Mouse (Mus musculus) embryonic facial prominence, embryonic 11.5 days (tissue): ENCODE measurements around the gene Alad. TPM values are rescaled to one million over a fixed set of nuclear protein-coding genes. Genes with fewer than 3 reads are reported as not detected.

ENCODE experiments used
- ATAC-seq: fragments of 200-750 bp; cut with Nextera tagmentation; replicated peaks from 2 replicates; pipeline ENCODE4 v1.8.0; 2017; ENCODE audit warnings: low read depth; ENCODE audit not compliant: insufficient number of reproducible peaks, low FRiP score, low TSS enrichment
- DNase-seq: peaks from one replicate; pipeline ENCODE4 v3.0.0-alpha.2; 2015; ENCODE audit warnings: low spot score
- H3K27ac ChIP-seq: fragments of 300-500 bp; sonication (generic); replicated peaks from 2 replicates; pipeline ENCODE4 v1.5.1; 2014; ENCODE audit warnings: mild to moderate bottlenecking, low read depth, low read length, control low read depth
- H3K27me3 ChIP-seq: fragments of 300-500 bp; sonication (generic); 2 replicates; pipeline ENCODE4 v1.6.1; 2014; ENCODE audit warnings: mild to moderate bottlenecking, low read length, moderate library complexity, mixed read lengths; ENCODE audit not compliant: control insufficient read depth, insufficient read depth
- H3K36me3 ChIP-seq: fragments of 300-500 bp; sonication (generic); replicated peaks from 2 replicates; pipeline ENCODE4 v1.6.1; 2014; ENCODE audit warnings: low read depth, mild to moderate bottlenecking, low read length, moderate library complexity, mixed read lengths; ENCODE audit not compliant: control insufficient read depth, insufficient read depth
- H3K4me1 ChIP-seq: fragments of 300-500 bp; sonication (generic); 2 replicates; pipeline ENCODE4 v1.6.1; 2014; ENCODE audit warnings: low read length, mixed read lengths; ENCODE audit not compliant: control insufficient read depth, insufficient read depth
- H3K4me2 ChIP-seq: fragments of 300-500 bp; sonication (generic); 2 replicates; pipeline ENCODE4 v1.6.1; 2014; ENCODE audit warnings: low read depth, mild to moderate bottlenecking, control low read depth, low read length, moderate library complexity
- H3K4me3 ChIP-seq: fragments of 300-500 bp; sonication (generic); 2 replicates; pipeline ENCODE4 v1.5.1; 2014; ENCODE audit warnings: low read depth, low read length, control low read depth
- H3K9ac ChIP-seq: fragments of 300-500 bp; sonication (generic); replicated peaks from 2 replicates; pipeline ENCODE4 v1.6.1; 2014; ENCODE audit warnings: mild to moderate bottlenecking, control low read depth, low read length
- H3K9me3 ChIP-seq: fragments of 300-500 bp; sonication (generic); replicated peaks from 2 replicates; pipeline ENCODE4 v1.6.1; 2016; ENCODE audit warnings: mild to moderate bottlenecking, low read length, inconsistent platforms, mixed read lengths; ENCODE audit not compliant: control insufficient read depth
- WGBS: fragments of 180-500 bp; shearing (Covaris S2); extraction: QIAGEN DNeasy Blood & Tissue Kit; methylation state at CpG from one replicate; pipeline ENCODE4 v1.1.7; 2014; 5-methylcytosine and 5-hydroxymethylcytosine counted together
- polyA plus RNA-seq: library from polyadenylated mRNA; unstranded; fragments of >200 nt; fragmentation: Nextera tagmentation; extraction: Ambion mirVana; gene quantifications from 2 replicates; pipeline ENCODE4 v1.2.1, GENCODE M21; 2014

Gene Alad
- polyA plus RNA-seq, 1 experiment from 2014 or later = 90.2 TPM

DNA sequence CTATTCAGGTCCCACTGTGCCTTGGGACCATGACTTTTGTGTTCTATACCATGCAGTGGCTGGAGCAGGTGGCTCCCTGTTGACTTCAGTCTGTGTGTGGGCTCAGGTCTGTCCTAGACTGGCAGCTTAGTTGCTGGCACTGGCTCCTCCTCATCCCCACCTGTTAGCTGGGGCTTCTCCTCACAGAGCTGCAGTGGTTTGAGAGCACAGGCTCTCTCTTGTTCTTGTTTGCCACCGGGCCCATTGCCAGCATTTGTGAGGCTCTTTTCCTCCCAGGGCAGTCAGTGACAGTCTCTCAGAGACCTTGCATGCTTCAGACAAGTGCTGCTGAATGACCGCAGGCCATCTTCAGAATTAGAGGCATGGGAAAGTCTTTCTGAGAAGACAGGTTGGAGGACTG lies 27.0 kb downstream of the Alad start:
- WGBS = 90% methylated on average over 2 of the region's 2 CpGs
- no peak for ATAC-seq
- H3K27me3 ChIP-seq = no peaks in the 10 kb centered on the region

DNA sequence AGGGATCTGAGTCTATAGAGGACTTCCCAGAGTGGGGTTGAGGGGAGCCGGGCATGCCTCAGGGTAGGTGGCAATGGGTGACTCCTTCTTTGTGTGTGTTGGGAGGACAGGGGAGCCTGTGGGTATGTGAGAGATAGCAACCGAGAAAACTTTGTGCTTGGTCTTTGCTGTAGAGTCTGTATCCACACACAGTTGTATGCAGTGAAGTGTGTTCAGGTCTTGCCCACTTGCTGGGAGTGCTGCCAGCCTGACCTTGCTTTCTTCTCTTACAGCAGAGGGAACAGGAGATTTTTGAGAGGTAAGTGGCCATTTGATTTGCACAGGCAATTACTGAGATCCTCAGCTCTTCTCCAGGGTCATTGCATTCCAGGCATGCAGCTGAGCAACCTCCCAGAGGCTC lies 31.8 kb downstream of the Alad start:
- no peak overlapping the region for H3K4me3 ChIP-seq
- no peaks in the 10 kb centered on the region for H3K27me3 ChIP-seq
- H3K27ac ChIP-seq = no peak overlapping the region
- H3K4me1 ChIP-seq = no peaks in the 10 kb centered on the region
- no peaks in the 10 kb centered on the region for H3K9me3 ChIP-seq
- H3K9ac ChIP-seq = no peak overlapping the region
- H3K36me3 ChIP-seq = no peaks in the 10 kb centered on the region
- WGBS = 85% methylated on average over 2 of the region's 2 CpGs
- DNase-seq (no peak), ATAC-seq (no peak)
- no peak overlapping the region; the same call in 1 of the 2 replicates for H3K4me2 ChIP-seq

More for the DNA sequence above, 27.0 kb downstream of the Alad start:
- Histone ChIP-seq H3K9me3 (no peaks in the 10 kb centered on the region), H3K27ac (no peak overlapping the region), H3K4me2 (no peak overlapping the region), H3K9ac (no peak overlapping the region), H3K4me3 (no peak overlapping the region), H3K36me3 (no peaks in the 10 kb centered on the region; the same call in 1 of the 2 replicates), H3K4me1 (no peaks in the 10 kb centered on the region)
- no peak for DNase-seq

DNA sequence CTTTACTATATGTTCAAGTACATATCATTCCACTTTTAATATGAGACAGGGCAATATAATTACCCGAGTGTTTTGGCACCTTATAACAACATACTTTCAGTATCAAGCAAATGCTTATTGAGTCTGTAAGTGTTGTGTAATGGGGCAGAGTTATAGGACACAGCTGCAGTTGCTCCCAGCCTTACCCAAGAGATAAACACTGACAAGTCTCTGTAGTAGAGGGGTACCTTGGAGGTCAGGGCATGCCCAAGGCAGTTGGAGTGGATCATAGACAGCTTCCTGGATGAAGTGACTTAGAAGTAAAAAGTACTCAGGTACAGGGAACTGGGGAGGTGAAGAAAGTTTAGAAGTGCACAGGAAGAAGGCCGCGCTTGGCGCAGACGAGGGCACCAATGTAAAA lies 32.5 kb downstream of the Alad start:
- no peak overlapping the region for H3K9ac ChIP-seq
- H3K4me1 ChIP-seq = no peaks in the 10 kb centered on the region
- WGBS = 90% methylated on average over 5 of the region's 5 CpGs
- no peak for DNase-seq
- H3K36me3 ChIP-seq = no peaks in the 10 kb centered on the region
- ATAC-seq = no peak
- no peak overlapping the region for H3K4me2 ChIP-seq
- no peaks in the 10 kb centered on the region for H3K9me3 ChIP-seq
- no peak overlapping the region for H3K27ac ChIP-seq
- H3K27me3 ChIP-seq = no peaks in the 10 kb centered on the region
- no peak overlapping the region for H3K4me3 ChIP-seq

DNA sequence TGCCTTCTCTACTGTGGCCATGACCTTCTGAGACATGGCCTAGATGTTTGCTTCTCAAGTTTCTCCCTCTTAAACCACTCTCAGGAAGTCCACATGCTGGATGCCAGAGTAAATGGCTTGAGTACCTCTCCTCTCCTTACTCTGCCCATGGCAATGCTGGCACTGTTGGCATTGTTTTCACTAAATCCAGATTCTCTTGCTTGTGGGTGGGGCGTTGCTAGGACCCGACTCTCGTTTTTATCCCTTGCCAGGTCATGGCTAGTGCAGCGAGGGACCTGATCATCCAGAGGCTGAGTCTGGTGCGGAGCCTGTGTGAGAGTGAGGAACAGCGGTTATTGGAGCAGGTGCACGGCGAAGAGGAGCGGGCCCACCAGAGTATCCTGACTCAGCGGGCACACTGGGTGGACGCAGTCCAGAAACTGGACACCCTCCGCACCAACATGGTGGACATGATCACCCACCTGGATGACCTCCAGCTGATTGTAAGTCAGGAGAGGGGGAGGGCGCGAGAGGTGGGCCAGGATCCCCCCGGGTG lies 33.5 kb downstream of the Alad start:
- H3K27ac ChIP-seq = no peak overlapping the region
- no peaks in the 10 kb centered on the region for H3K36me3 ChIP-seq
- H3K9me3 ChIP-seq = no peaks in the 10 kb centered on the region
- no peaks in the 10 kb centered on the region for H3K4me1 ChIP-seq
- H3K9ac ChIP-seq = no peak overlapping the region
- H3K27me3 ChIP-seq = no peaks in the 10 kb centered on the region
- ATAC-seq = no peak
- H3K4me3 ChIP-seq = no peak overlapping the region
- no peak overlapping the region for H3K4me2 ChIP-seq
- DNase-seq = no peak
- 91% methylated on average over 15 of the region's 15 CpGs for WGBS

DNA sequence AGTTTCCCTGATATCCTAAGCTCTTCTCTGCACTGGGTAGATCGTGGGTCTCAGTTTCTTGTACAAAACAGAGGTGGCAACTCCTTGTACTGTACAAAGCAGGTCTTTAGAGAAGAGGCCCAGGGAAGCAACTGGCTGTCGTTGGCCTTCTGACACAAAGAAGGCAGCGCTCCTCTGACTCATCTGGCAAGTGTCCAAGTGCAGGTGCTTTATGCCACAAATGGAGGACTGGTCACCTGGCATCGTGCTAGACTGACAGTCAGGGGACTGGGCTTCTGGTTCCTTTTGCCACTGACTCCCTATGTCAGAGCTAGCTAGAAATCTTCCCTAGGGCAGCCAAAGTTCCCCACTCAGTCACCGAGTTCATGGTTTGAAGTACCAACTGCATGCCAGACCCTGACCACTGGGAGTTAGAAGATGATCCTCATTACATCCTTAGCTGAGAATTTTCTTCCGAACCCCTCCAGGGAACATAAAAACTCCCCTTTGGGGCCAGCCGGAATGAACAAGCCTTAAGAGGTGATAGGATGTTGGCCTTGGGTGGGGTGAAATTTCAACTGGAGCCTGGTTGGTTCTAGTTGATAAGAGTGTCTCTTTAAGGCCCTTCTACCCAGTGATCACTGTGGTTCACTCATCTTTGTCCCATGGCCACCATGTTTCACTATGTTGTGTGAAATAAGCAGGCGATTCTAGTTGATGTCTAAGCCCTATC lies 34.1 kb downstream of the Alad start:
- Histone ChIP-seq H3K27ac (no peak overlapping the region), H3K9ac (no peak overlapping the region; the same call in 1 of the 2 replicates), H3K27me3 (no peaks in the 10 kb centered on the region), H3K4me2 (no peak overlapping the region), H3K9me3 (no peaks in the 10 kb centered on the region), H3K4me3 (no peak overlapping the region), H3K36me3 (no peaks in the 10 kb centered on the region), H3K4me1 (no peaks in the 10 kb centered on the region)
- no peak for DNase-seq
- ATAC-seq = no peak
- WGBS = 87% methylated on average over 8 of the region's 8 CpGs

DNA sequence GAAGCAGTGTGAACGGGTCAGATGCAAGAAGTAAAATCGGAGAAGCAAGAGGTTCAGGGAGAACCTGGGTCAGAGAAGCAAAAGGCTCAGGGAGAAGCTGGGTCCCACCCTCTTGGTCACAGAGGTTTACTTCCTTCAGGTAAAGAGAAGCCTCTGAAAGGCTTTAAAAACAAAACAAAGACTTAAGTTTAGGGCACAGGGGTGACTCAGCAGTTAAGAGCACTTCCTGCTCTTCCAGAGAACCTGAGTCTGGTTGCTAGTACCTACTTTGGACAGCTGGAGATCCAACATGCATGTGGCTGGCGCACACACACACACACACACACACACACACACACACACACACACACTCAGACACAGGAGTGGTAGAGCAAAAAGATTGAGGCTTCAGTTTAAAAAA lies 34.8 kb downstream of the Alad start:
- H3K4me3 ChIP-seq = no peak overlapping the region
- H3K9me3 ChIP-seq = no peaks in the 10 kb centered on the region
- H3K27ac ChIP-seq = no peak overlapping the region
- no peaks in the 10 kb centered on the region for H3K36me3 ChIP-seq
- H3K4me2 ChIP-seq = no peak overlapping the region
- no peak for ATAC-seq
- no peaks in the 10 kb centered on the region for H3K4me1 ChIP-seq
- WGBS = 75% methylated on average over 3 of the region's 3 CpGs
- no peak for DNase-seq
- H3K27me3 ChIP-seq = peaks cover 4% of the 10 kb centered on the region; the same call in 1 of the 2 replicates
- no peak overlapping the region for H3K9ac ChIP-seq

DNA sequence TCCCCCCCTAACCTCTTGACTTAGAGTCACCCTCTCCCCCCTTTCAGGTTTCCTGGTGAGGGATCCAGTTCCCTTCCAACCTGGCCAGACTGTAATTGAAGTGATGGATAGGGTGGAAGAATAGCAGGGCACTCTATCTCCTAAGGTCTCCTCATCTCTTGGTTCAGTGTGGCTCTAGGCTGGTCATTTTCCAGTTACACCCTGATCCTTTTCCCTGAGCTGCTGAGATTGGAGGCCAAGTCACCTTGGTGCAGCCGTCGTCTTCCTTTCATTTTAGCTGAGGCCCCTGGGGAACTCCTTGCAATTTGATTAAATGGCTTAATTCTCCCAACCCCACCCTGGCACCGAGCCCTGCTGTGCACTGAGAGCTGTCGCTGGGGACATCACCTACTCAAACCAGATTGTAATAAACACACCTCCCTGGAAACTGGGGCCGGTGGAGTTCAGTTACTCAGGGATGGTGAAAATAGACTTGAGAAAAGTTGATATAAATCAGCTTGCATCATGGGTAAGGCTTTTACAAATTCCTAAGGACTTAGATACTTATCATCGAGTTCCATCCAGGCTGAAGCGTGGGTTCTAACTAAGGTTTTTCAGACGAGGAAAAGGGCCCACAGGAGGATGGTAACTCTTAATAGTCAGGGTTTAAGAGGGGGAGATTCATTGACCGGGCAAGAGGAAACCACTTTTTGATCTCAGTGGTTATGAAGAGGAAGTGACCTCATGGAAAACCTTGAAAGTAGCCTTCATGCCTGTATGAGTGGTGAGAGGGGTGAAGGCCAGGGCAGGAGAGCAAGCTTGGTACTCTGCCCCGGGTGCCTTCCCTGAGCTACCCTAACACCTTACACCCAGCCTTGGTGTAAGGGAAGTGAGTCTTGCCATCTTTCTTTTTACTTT lies 38.8 kb downstream of the Alad start:
- ATAC-seq = no peak
- no peak for DNase-seq
- no peak overlapping the region for H3K27ac ChIP-seq
- H3K9ac ChIP-seq = no peak overlapping the region
- peaks cover 8% of the 10 kb centered on the region; the same call in 1 of the 2 replicates for H3K27me3 ChIP-seq
- no peak overlapping the region for H3K4me2 ChIP-seq
- H3K9me3 ChIP-seq = no peaks in the 10 kb centered on the region
- H3K4me3 ChIP-seq = no peak overlapping the region
- no peaks in the 10 kb centered on the region for H3K36me3 ChIP-seq
- 48% methylated on average over 10 of the region's 10 CpGs for whole genome bisulfite sequencing
- H3K4me1 ChIP-seq = no peaks in the 10 kb centered on the region
